30 mouse cellular contexts compared by ENCODE assay signal in genomic region chr7:73785815-73786214, GRCm38 (mm10). TPM values are rescaled to one million over a fixed set of nuclear protein-coding genes. Genes with fewer than 3 reads are reported as not detected.
"Had no signal": no experiment of that assay in that cellular context is flagged by ENCODE, and none has a peak within 500 bp of the region (broad histone marks: within the 10 kb centered on the region; RNA-seq: fewer than 3 reads in every experiment).

No protein-coding gene starts in this region.

- H3K36me3 ChIP-seq: limb, embryonic 10.5 days; limb, embryonic 12.5 days; limb, embryonic 13.5 days; limb, embryonic 15.5 days; liver, embryonic 12.5 days; liver, embryonic 13.5 days; liver, embryonic 15.5 days; lung, embryonic 15.5 days; midbrain, embryonic 10.5 days; midbrain, embryonic 12.5 days; midbrain, embryonic 13.5 days; midbrain, embryonic 15.5 days had no signal

- H3K4me1 ChIP-seq: limb, embryonic 10.5 days; limb, embryonic 12.5 days; limb, embryonic 15.5 days; liver, embryonic 12.5 days; liver, embryonic 15.5 days; megakaryocyte, embryonic 14.5 days; midbrain, embryonic 10.5 days; midbrain, embryonic 12.5 days; midbrain, embryonic 13.5 days; midbrain, embryonic 15.5 days had no signal

- H3K9me3 ChIP-seq: limb, embryonic 10.5 days; limb, embryonic 12.5 days; limb, embryonic 13.5 days; limb, embryonic 15.5 days; liver, embryonic 12.5 days; liver, embryonic 13.5 days; liver, embryonic 15.5 days; lung, embryonic 15.5 days; megakaryocyte, embryonic 14.5 days; midbrain, embryonic 10.5 days; midbrain, embryonic 12.5 days; midbrain, embryonic 13.5 days; midbrain, embryonic 15.5 days had no signal

- H3K27ac ChIP-seq: left cerebral cortex, adult 2 months; limb, embryonic 10.5 days; limb, embryonic 12.5 days; limb, embryonic 13.5 days; limb, embryonic 15.5 days; liver, embryonic 12.5 days; liver, embryonic 13.5 days; liver, embryonic 14.5 days; liver, embryonic 15.5 days; lung, embryonic 15.5 days; macrophage; midbrain, embryonic 10.5 days; midbrain, embryonic 12.5 days; midbrain, embryonic 13.5 days; midbrain, embryonic 15.5 days had no signal

- DNase-seq: left cerebral cortex, postnatal 4 days; liver; liver, embryonic 13.5 days; liver, postnatal 0 days; lung, adult 2 months; lung, embryonic 14.5 days; lung, postnatal 10 days; lung, postnatal 14 days; lung, postnatal 36 days; lung, postnatal 4 days; midbrain, embryonic 14.5 days had no signal

- ATAC-seq: liver, embryonic 12.5 days; liver, postnatal 0 days; midbrain, embryonic 13.5 days; midbrain, embryonic 15.5 days; midbrain, embryonic 16.5 days had no signal

- H3K4me2 ChIP-seq: limb, embryonic 12.5 days; limb, embryonic 13.5 days; limb, embryonic 15.5 days; liver, embryonic 11.5 days; liver, embryonic 12.5 days; liver, embryonic 13.5 days; liver, embryonic 15.5 days; lung, embryonic 14.5 days; lung, embryonic 15.5 days; midbrain, embryonic 11.5 days; midbrain, embryonic 12.5 days; midbrain, embryonic 13.5 days; midbrain, embryonic 15.5 days had no signal

- H3K4me3 ChIP-seq: left cerebral cortex, adult 2 months; limb, embryonic 10.5 days; limb, embryonic 12.5 days; limb, embryonic 13.5 days; limb, embryonic 15.5 days; liver, embryonic 12.5 days; liver, embryonic 13.5 days; liver, embryonic 15.5 days; lung, embryonic 15.5 days; megakaryocyte, embryonic 14.5 days; midbrain, embryonic 10.5 days; midbrain, embryonic 12.5 days; midbrain, embryonic 13.5 days; midbrain, embryonic 15.5 days; myocyte had no signal

- H3K27me3 ChIP-seq: limb, embryonic 12.5 days; limb, embryonic 13.5 days; limb, embryonic 15.5 days; liver, embryonic 12.5 days; liver, embryonic 13.5 days; liver, embryonic 15.5 days; lung, embryonic 15.5 days; midbrain, embryonic 12.5 days; midbrain, embryonic 13.5 days; midbrain, embryonic 15.5 days had no signal

- H3K9ac ChIP-seq: limb, embryonic 12.5 days; limb, embryonic 13.5 days; limb, embryonic 15.5 days; liver, embryonic 12.5 days; liver, embryonic 13.5 days; liver, embryonic 14.5 days; liver, embryonic 15.5 days; liver, postnatal 0 days; lung, embryonic 14.5 days; lung, embryonic 15.5 days; midbrain, embryonic 12.5 days; midbrain, embryonic 13.5 days; midbrain, embryonic 15.5 days had no signal

RNA-seq across cellular contexts. Expression of gene Fam174b, which starts 45.7 kb away (rescaled TPM):
- polyA plus RNA-seq: myocyte had no signal
